Mouse (Mus musculus) limb, embryonic 13.5 days (tissue): ENCODE results near the gene Arpp19. TPM values are rescaled to one million over a fixed set of nuclear protein-coding genes. Genes with fewer than 3 reads are reported as not detected.
A peak's percentile ranks its signal among the peaks of the same experiment; 100 is the strongest.

Source experiments
- ATAC-seq: fragments of 200-750 bp; cut with Nextera tagmentation; 2 replicates; pipeline ENCODE4 v1.8.0; 2017; ENCODE audit warnings: low read depth, moderate number of reproducible peaks, moderate TSS enrichment; ENCODE audit not compliant: low FRiP score
- H3K27ac ChIP-seq: fragments of 300-500 bp; sonication (generic); 2 replicates; pipeline ENCODE4 v1.5.1; 2015; ENCODE audit warnings: inconsistent platforms, mild to moderate bottlenecking, moderate library complexity
- H3K27me3 ChIP-seq: fragments of 300-500 bp; sonication (generic); 2 replicates; pipeline ENCODE4 v1.6.1; 2015; ENCODE audit warnings: mild to moderate bottlenecking, inconsistent platforms
- H3K36me3 ChIP-seq: fragments of 300-500 bp; sonication (generic); 2 replicates; pipeline ENCODE4 v1.6.1; 2015; ENCODE audit warnings: inconsistent platforms, mild to moderate bottlenecking, moderate library complexity
- H3K4me1 ChIP-seq: fragments of 300-500 bp; sonication (generic); 2 replicates; pipeline ENCODE4 v1.6.1; 2015; ENCODE audit warnings: inconsistent platforms
- H3K4me2 ChIP-seq: fragments of 300-500 bp; sonication (generic); replicated peaks from 2 replicates; pipeline ENCODE4 v1.6.1; 2015; ENCODE audit warnings: inconsistent platforms, mild to moderate bottlenecking, moderate library complexity
- H3K4me3 ChIP-seq: fragments of 300-500 bp; sonication (generic); 2 replicates; pipeline ENCODE4 v1.5.1; 2015; ENCODE audit warnings: moderate library complexity, mild to moderate bottlenecking, inconsistent platforms
- H3K9ac ChIP-seq: fragments of 300-500 bp; sonication (generic); 2 replicates; pipeline ENCODE4 v1.6.1; 2015; ENCODE audit warnings: mild to moderate bottlenecking, inconsistent platforms
- H3K9me3 ChIP-seq: fragments of 300-500 bp; sonication (generic); 2 replicates; pipeline ENCODE4 v1.6.1; 2016; ENCODE audit warnings: inconsistent platforms
- WGBS: fragments of 180-500 bp; shearing (Covaris S2); methylation state at CpG from one replicate; pipeline ENCODE4 v1.1.7; 2015; 5-methylcytosine and 5-hydroxymethylcytosine counted together
- polyA plus RNA-seq: library from polyadenylated mRNA; unstranded; fragments of >200 nt; fragmentation: Nextera tagmentation; extraction: Ambion mirVana; gene quantifications from 2 replicates; pipeline ENCODE4 v1.2.1, GENCODE M21; 2015

The Arpp19 gene
- polyA plus RNA-seq, 1 experiment from 2014 or later, result 293 TPM

- H3K9me3 ChIP-seq, result no peaks in the 10 kb centered on the region
- no peaks in the 10 kb centered on the region for H3K27me3 ChIP-seq
- peaks cover 43% of the 10 kb centered on the region for H3K36me3 ChIP-seq
- 84% methylated on average over 3 of the region's 3 CpGs for WGBS
- H3K27ac ChIP-seq, result no peak overlapping the region
- no peak overlapping the region for H3K4me2 ChIP-seq
- H3K4me1 ChIP-seq, result no peaks in the 10 kb centered on the region
- no peak overlapping the region for H3K9ac ChIP-seq
- ATAC-seq, result no peak
- H3K4me3 ChIP-seq, result no peak overlapping the region
These were observed 17.8 kb upstream of the Arpp19 start for GRCm38 (mm10) chr9:75019592-75019991.

GRCm38 (mm10) chr9:75020561-75020960 is 16.9 kb upstream of the Arpp19 start:
- Histone ChIP-seq H3K4me2 (no peak overlapping the region), H3K27ac (no peak overlapping the region), H3K4me3 (no peak overlapping the region), H3K4me1 (no peaks in the 10 kb centered on the region), H3K27me3 (no peaks in the 10 kb centered on the region), H3K9ac (no peak overlapping the region), H3K9me3 (no peaks in the 10 kb centered on the region), H3K36me3 (peaks cover 38% of the 10 kb centered on the region)
- 57% methylated on average over 4 of the region's 4 CpGs for WGBS
- ATAC-seq, result no peak

- Histone ChIP-seq H3K27ac (no peak overlapping the region), H3K27me3 (no peaks in the 10 kb centered on the region), H3K9me3 (no peaks in the 10 kb centered on the region), H3K9ac (no peak overlapping the region), H3K4me1 (no peaks in the 10 kb centered on the region), H3K36me3 (peaks cover 36% of the 10 kb centered on the region), H3K4me3 (no peak overlapping the region), H3K4me2 (no peak overlapping the region)
- no peak for ATAC-seq
- 81% methylated on average over 7 of the region's 7 CpGs for WGBS
These were observed 14.9 kb upstream of the Arpp19 start for GRCm38 (mm10) chr9:75022546-75022945.

GRCm38 (mm10) chr9:75023150-75023894 is 14.1 kb upstream of the Arpp19 start:
- no peak overlapping the region for H3K9ac ChIP-seq
- H3K9me3 ChIP-seq, result no peaks in the 10 kb centered on the region
- H3K4me3 ChIP-seq, result no peak overlapping the region
- peaks cover 31% of the 10 kb centered on the region for H3K36me3 ChIP-seq
- no peak for ATAC-seq
- 59% methylated on average over 5 of the region's 5 CpGs for whole genome bisulfite sequencing
- H3K27ac ChIP-seq, result no peak overlapping the region
- H3K27me3 ChIP-seq, result no peaks in the 10 kb centered on the region
- no peak overlapping the region for H3K4me2 ChIP-seq
- no peaks in the 10 kb centered on the region for H3K4me1 ChIP-seq

GRCm38 (mm10) chr9:75024089-75024488 is 13.3 kb upstream of the Arpp19 start:
- Histone ChIP-seq H3K9ac (no peak overlapping the region), H3K27ac (no peak overlapping the region), H3K9me3 (no peaks in the 10 kb centered on the region), H3K4me3 (no peak overlapping the region), H3K4me2 (no peak overlapping the region), H3K36me3 (peaks cover 26% of the 10 kb centered on the region), H3K4me1 (no peaks in the 10 kb centered on the region), H3K27me3 (no peaks in the 10 kb centered on the region)
- WGBS, result 45% methylated on average over 7 of the region's 7 CpGs
- ATAC-seq, result no peak

- H3K27me3 ChIP-seq, result no peaks in the 10 kb centered on the region
- no peak overlapping the region for H3K9ac ChIP-seq
- no peak overlapping the region for H3K4me3 ChIP-seq
- 74% methylated on average over 6 of the region's 6 CpGs for WGBS
- ATAC-seq, result no peak
- H3K9me3 ChIP-seq, result no peaks in the 10 kb centered on the region
- H3K4me2 ChIP-seq, result no peak overlapping the region
- no peak overlapping the region for H3K27ac ChIP-seq
- no peaks in the 10 kb centered on the region for H3K4me1 ChIP-seq
- peaks cover 19% of the 10 kb centered on the region for H3K36me3 ChIP-seq
These were observed 11.7 kb upstream of the Arpp19 start for GRCm38 (mm10) chr9:75025689-75026088.

GRCm38 (mm10) chr9:75032408-75032807 is 5.0 kb upstream of the Arpp19 start:
- Histone ChIP-seq H3K4me3 (no peak overlapping the region), H3K9ac (no peak overlapping the region), H3K9me3 (no peaks in the 10 kb centered on the region), H3K4me1 (no peaks in the 10 kb centered on the region; the same call in 1 of the 2 replicates), H3K36me3 (peaks cover 3% of the 10 kb centered on the region), H3K4me2 (no peak overlapping the region), H3K27ac (no peak overlapping the region), H3K27me3 (no peaks in the 10 kb centered on the region)
- WGBS, result 87% methylated on average over 1 of the region's 1 CpGs
- ATAC-seq, result no peak

GRCm38 (mm10) chr9:75033141-75033540 is 4.3 kb upstream of the Arpp19 start:
- 65% methylated on average over 7 of the region's 7 CpGs for WGBS
- no peaks in the 10 kb centered on the region for H3K9me3 ChIP-seq
- H3K9ac ChIP-seq, result no peak overlapping the region
- no peak for ATAC-seq
- no peak overlapping the region for H3K4me2 ChIP-seq
- no peak overlapping the region for H3K4me3 ChIP-seq
- H3K27ac ChIP-seq, result no peak overlapping the region
- H3K27me3 ChIP-seq, result no peaks in the 10 kb centered on the region
- H3K4me1 ChIP-seq, result no peaks in the 10 kb centered on the region; the same call in 1 of the 2 replicates
- H3K36me3 ChIP-seq, result peaks cover 3% of the 10 kb centered on the region

GRCm38 (mm10) chr9:75034691-75035090 is 2.7 kb upstream of the Arpp19 start:
- H3K36me3 ChIP-seq, result peaks cover 2% of the 10 kb centered on the region; the same call in 1 of the 2 replicates
- peaks cover 11% of the 10 kb centered on the region for H3K4me1 ChIP-seq
- H3K27ac ChIP-seq, result no peak overlapping the region
- no peak overlapping the region for H3K4me3 ChIP-seq
- no peaks in the 10 kb centered on the region for H3K27me3 ChIP-seq
- ATAC-seq, result no peak
- WGBS, result 21% methylated on average over 1 of the region's 1 CpGs
- H3K9me3 ChIP-seq, result no peaks in the 10 kb centered on the region
- H3K4me2 ChIP-seq, result no peak overlapping the region
- no peak overlapping the region for H3K9ac ChIP-seq

GRCm38 (mm10) chr9:75035944-75036343 is 1.5 kb upstream of the Arpp19 start:
- Histone ChIP-seq H3K4me2 (no peak overlapping the region), H3K9me3 (no peaks in the 10 kb centered on the region), H3K4me3 (no peak overlapping the region), H3K36me3 (peaks cover 4% of the 10 kb centered on the region), H3K27ac (no peak overlapping the region), H3K27me3 (no peaks in the 10 kb centered on the region), H3K4me1 (peaks cover 13% of the 10 kb centered on the region), H3K9ac (no peak overlapping the region)
- no peak for ATAC-seq
- WGBS, result 83% methylated on average over 4 of the region's 4 CpGs

GRCm38 (mm10) chr9:75038357-75038688 is 909 bp downstream of the Arpp19 start:
- H3K27ac ChIP-seq, result no peak overlapping the region
- H3K4me1 ChIP-seq, result peaks cover 13% of the 10 kb centered on the region
- under 1% methylated on average over 10 of the region's 10 CpGs for WGBS
- no peaks in the 10 kb centered on the region for H3K9me3 ChIP-seq
- ATAC-seq, result no peak
- peak overlapping the region; percentile 72 for H3K4me2 ChIP-seq
- peaks cover 7% of the 10 kb centered on the region for H3K36me3 ChIP-seq
- H3K9ac ChIP-seq, result peak overlapping the region; percentile 96
- H3K4me3 ChIP-seq, result peak overlapping the region; percentile 94
- no peaks in the 10 kb centered on the region for H3K27me3 ChIP-seq

GRCm38 (mm10) chr9:75040566-75040965 is 3.2 kb downstream of the Arpp19 start:
- Histone ChIP-seq H3K27me3 (no peaks in the 10 kb centered on the region), H3K4me2 (no peak overlapping the region), H3K9me3 (no peaks in the 10 kb centered on the region), H3K4me3 (no peak overlapping the region), H3K36me3 (peaks cover 15% of the 10 kb centered on the region), H3K27ac (no peak overlapping the region), H3K4me1 (peaks cover 13% of the 10 kb centered on the region), H3K9ac (no peak overlapping the region)
- 88% methylated on average over 2 of the region's 2 CpGs for WGBS
- no peak for ATAC-seq
